Mouse (Mus musculus) 3134 (cell line): ENCODE results near the gene Ccdc137.
A peak's percentile ranks its signal among the peaks of the same experiment; 100 is the strongest.

Experiments
- DNase-seq: peaks from one replicate; pipeline ENCODE4 v3.0.0-alpha.2; 2011; ENCODE audit warnings: low spot score; ENCODE audit not compliant: insufficient read length; ENCODE audit errors: extremely low read depth

Ccdc137 gene

GRCm38 (mm10) chr11:120498226-120498625 is 40.3 kb downstream of the Ccdc137 start:
- no peak for DNase-seq

- no peak for DNase-seq
Observed at GRCm38 (mm10) chr11:120498891-120499290, 41.0 kb downstream of the Ccdc137 start.

- no peak for DNase-seq
Observed at GRCm38 (mm10) chr11:120499894-120500293, 42.0 kb downstream of the Ccdc137 start.

- DNase-seq = no peak
Observed at GRCm38 (mm10) chr11:120500357-120500756, 42.4 kb downstream of the Ccdc137 start.

- no peak for DNase-seq
Observed at GRCm38 (mm10) chr11:120501018-120501417, 43.1 kb downstream of the Ccdc137 start.

GRCm38 (mm10) chr11:120501701-120502100 is 43.8 kb downstream of the Ccdc137 start:
- DNase-seq = no peak

- no peak for DNase-seq
Observed at GRCm38 (mm10) chr11:120505661-120506060, 47.7 kb downstream of the Ccdc137 start.

- DNase-seq = no peak
Observed at GRCm38 (mm10) chr11:120506899-120507298, 49.0 kb downstream of the Ccdc137 start.

GRCm38 (mm10) chr11:120507611-120508289 is 49.8 kb downstream of the Ccdc137 start:
- DNase-seq = no peak

GRCm38 (mm10) chr11:120508290-120508870 is 50.5 kb downstream of the Ccdc137 start:
- no peak for DNase-seq

GRCm38 (mm10) chr11:120509940-120510339 is 52.0 kb downstream of the Ccdc137 start:
- no peak for DNase-seq

- DNase-seq = no peak
Observed at GRCm38 (mm10) chr11:120510375-120511030, 52.6 kb downstream of the Ccdc137 start.

GRCm38 (mm10) chr11:120512790-120513453 is 55.0 kb downstream of the Ccdc137 start:
- DNase-seq = peak; percentile 38
